Mouse (Mus musculus) myocyte (in vitro differentiated cells): ENCODE measurements at regions not wholly inside any gene's neighbourhood (a gene's known extent, or its start where the extent isn't known, plus 50 kb on each side); places are given as distances from the start of the nearest gene placed in this dataset.

ENCODE experiments used
- CEBPB ChIP-seq: IDR thresholded peaks from 2 replicates; pipeline ENCODE4 v1.6.1; 2011; ENCODE audit warnings: mild to moderate bottlenecking, moderate library complexity; ENCODE audit not compliant: poor library complexity, insufficient read depth, severe bottlenecking
- E2F4 ChIP-seq: IDR thresholded peaks from one replicate; pipeline ENCODE4 v1.6.1; 2011; ENCODE audit warnings: mild to moderate bottlenecking, control low read depth, moderate library complexity; ENCODE audit not compliant: insufficient read depth
- MAX ChIP-seq: IDR thresholded peaks from one replicate; pipeline ENCODE4 v1.6.1; 2011; ENCODE audit warnings: low read depth, mild to moderate bottlenecking, control low read depth
- MYOD1 ChIP-seq, 3 experiments: IDR thresholded peaks; one replicate each; pipeline ENCODE4 v1.6.1; 2011; ENCODE audit warnings: control low read depth in 2 of 3, low read depth in 2 of 3, mild to moderate bottlenecking in 2 of 3, moderate library complexity in 1 of 3; ENCODE audit not compliant: insufficient read length in 2 of 3, control insufficient read depth in 1 of 3
- MYOG ChIP-seq, 3 experiments: IDR thresholded peaks; one replicate each; pipeline ENCODE4 v1.6.1; 2011; ENCODE audit warnings: control low read depth in 2 of 3, low read depth in 2 of 3, mild to moderate bottlenecking in 2 of 3; ENCODE audit not compliant: insufficient read length in 2 of 3, control insufficient read depth in 1 of 3, insufficient read depth in 1 of 3
- POLR2A ChIP-seq: IDR thresholded peaks from one replicate; pipeline ENCODE4 v1.6.1; 2011; ENCODE audit warnings: low read depth, mild to moderate bottlenecking, control low read depth, moderate library complexity; ENCODE audit not compliant: insufficient read length
- POLR2AphosphoS2 ChIP-seq: IDR thresholded peaks from one replicate; pipeline ENCODE4 v1.6.1; 2011; ENCODE audit warnings: low read depth, control low read depth; ENCODE audit not compliant: insufficient read length
- REST ChIP-seq: IDR thresholded peaks from one replicate; pipeline ENCODE4 v1.6.1; 2011; ENCODE audit warnings: mild to moderate bottlenecking, control low read depth, moderate library complexity; ENCODE audit not compliant: insufficient read depth, insufficient read length
- SRF ChIP-seq: IDR thresholded peaks from one replicate; pipeline ENCODE4 v1.6.1; 2011; ENCODE audit warnings: low read depth; ENCODE audit not compliant: control insufficient read depth, insufficient read length
- TCF12 ChIP-seq: IDR thresholded peaks from one replicate; pipeline ENCODE4 v1.6.1; 2011; ENCODE audit warnings: mild to moderate bottlenecking, control low read depth; ENCODE audit not compliant: poor library complexity, insufficient read depth, severe bottlenecking
- TCF3 ChIP-seq: IDR thresholded peaks from one replicate; pipeline ENCODE4 v1.6.1; 2011; ENCODE audit warnings: low read depth, control low read depth; ENCODE audit not compliant: insufficient read length
- USF1 ChIP-seq: IDR thresholded peaks from one replicate; pipeline ENCODE4 v1.6.1; 2011; ENCODE audit warnings: low read depth, mild to moderate bottlenecking, control low read depth, moderate library complexity

DNA sequence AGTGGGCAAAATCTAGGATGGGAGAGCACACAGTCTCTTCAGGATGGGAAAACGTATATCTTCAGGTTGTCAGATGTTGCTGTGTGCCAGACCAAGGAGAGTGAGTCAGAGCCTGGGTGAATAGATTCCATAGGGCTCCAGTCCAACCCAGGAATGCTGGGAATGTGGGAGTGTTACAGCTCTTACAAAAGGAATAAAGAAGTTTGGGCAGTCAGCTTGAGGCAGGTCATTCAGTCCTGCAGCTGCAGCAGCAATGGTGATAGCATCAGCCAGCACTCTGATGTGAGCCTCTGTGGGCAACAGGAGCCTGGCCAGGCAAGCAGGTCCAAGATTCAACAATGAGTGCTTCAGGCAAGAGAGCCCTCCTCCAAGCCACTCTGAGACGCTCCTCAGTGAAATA lies 205.8 kb upstream of the Kirrel3 start:
- TF ChIP-seq POLR2A, result no peak
- no peak for TF ChIP-seq USF1
- peak in 1 of 3 experiments; percentile 13 for TF ChIP-seq MYOD1 (IDR thresholded peaks at IDR 0.05; ENCODE audit: control insufficient read depth in 1 of 3, insufficient read length in 2 of 3, low read depth in 2 of 3)
- TF ChIP-seq E2F4, result no peak
- TF ChIP-seq POLR2AphosphoS2, result no peak
- no peak for TF ChIP-seq TCF12
- TF ChIP-seq MAX, result no peak
- TF ChIP-seq MYOG (IDR thresholded peaks at IDR 0.05; ENCODE audit: control insufficient read depth in 1 of 3, insufficient read depth in 1 of 3, insufficient read length in 2 of 3, low read depth in 2 of 3), result no peak
- TF ChIP-seq CEBPB, result 0 out of 2 replicates have a peak, but pooled peaks have one; percentile 18
- TF ChIP-seq REST, result no peak
- no peak for TF ChIP-seq TCF3
- TF ChIP-seq SRF, result no peak
